Mouse (Mus musculus) B cell, adult (primary cell): ENCODE data around the gene Foxp3. TPM values are rescaled to one million over a fixed set of nuclear protein-coding genes. Genes with fewer than 3 reads are reported as not detected.

ENCODE experiments used
- total RNA-seq: library from RNA; stranded (reverse); gene quantifications from 4 replicates; pipeline ENCODE4 v1.2.4, GENCODE M21; 2023; ENCODE audit not compliant: inconsistent age

Gene Foxp3
- total RNA-seq, result not detected in 4 replicates

GRCm38 (mm10) chrX:7573176-7574086 is at the start of gene Foxp3:
Gene Foxp3, plus strand, starts transcription at chrX:7573644.

GRCm38 (mm10) chrX:7574087-7574884 is 842 bp downstream of the Foxp3 start, which contains the start of gene Ppp1r3f:
Gene Ppp1r3f, minus strand, starts transcription at chrX:7574283.

GRCm38 (mm10) chrX:7604879-7605574 is 31.6 kb downstream of the Foxp3 start, which contains the start of gene Ccdc22:
Gene Ccdc22, minus strand, starts transcription at chrX:7605517.

GRCm38 (mm10) chrX:7606783-7607182 is 33.3 kb downstream of the Foxp3 start, which contains the start of gene Cacna1f:
Gene Cacna1f, plus strand, starts transcription at chrX:7607083.

GRCm38 (mm10) chrX:7638401-7639091 is 65.1 kb downstream of the Foxp3 start, which contains the start of gene Syp:
Gene Syp, plus strand, starts transcription at chrX:7638471.

Other genes starting within 250 kb of the Foxp3 start
- 0.19 to 0.67 TPM (median 0.44 TPM) in 4 replicates for gene Usp27x, start 197.8 kb upstream of the Foxp3 start, total RNA-seq
- 6.6 to 7.6 TPM (median 6.9 TPM) in 4 replicates for gene Ppp1r3f, start 639 bp downstream of the Foxp3 start, total RNA-seq
- gene Ccdc22, start 31.9 kb downstream of the Foxp3 start, total RNA-seq, result 23.0 to 25.1 TPM (median 24.2 TPM) in 4 replicates
- not detected in 4 replicates for gene Cacna1f, start 33.4 kb downstream of the Foxp3 start, total RNA-seq
- gene Syp, start 64.8 kb downstream of the Foxp3 start, total RNA-seq, result 0.19 to 0.39 TPM (median 0.39 TPM) in 3 of 4 replicates, not detected in the other
- 24.8 to 33.8 TPM (median 31.3 TPM) in 4 replicates for gene Prickle3, start 83.6 kb downstream of the Foxp3 start, total RNA-seq
- 84.5 to 110 TPM (median 102 TPM) in 4 replicates for gene Plp2, start 97.7 kb downstream of the Foxp3 start, total RNA-seq
- not detected in 4 replicates for gene Magix, start 107.6 kb downstream of the Foxp3 start, total RNA-seq
- gene Gpkow, start 123.5 kb downstream of the Foxp3 start, total RNA-seq, result 48.1 to 53.2 TPM (median 52.3 TPM) in 4 replicates
- gene Wdr45, start 140.7 kb downstream of the Foxp3 start, total RNA-seq, result 63.9 to 81.8 TPM (median 66.9 TPM) in 4 replicates
- not detected in 4 replicates for gene Gm45208, start 148.6 kb downstream of the Foxp3 start, total RNA-seq
- gene Praf2, start 154.8 kb downstream of the Foxp3 start, total RNA-seq, result 13.8 to 16.3 TPM (median 14.6 TPM) in 4 replicates
- not detected in 4 replicates for gene Ccdc120, start 177.3 kb downstream of the Foxp3 start, total RNA-seq
- gene Tfe3, start 188.9 kb downstream of the Foxp3 start, total RNA-seq, result 25.5 to 32.5 TPM (median 29.5 TPM) in 4 replicates
- 275 to 287 TPM (median 279 TPM) in 4 replicates for gene Gripap1, start 216.1 kb downstream of the Foxp3 start, total RNA-seq
- gene Kcnd1, start 248.6 kb downstream of the Foxp3 start, total RNA-seq, result 0.74 to 1.5 TPM (median 0.90 TPM) in 4 replicates